8 mouse cellular contexts compared by ENCODE assay signal in genomic region chr2:138265356-138266005, GRCm38 (mm10). TPM values are rescaled to one million over a fixed set of nuclear protein-coding genes. Genes with fewer than 3 reads are reported as not detected.
DNase-seq lines count a peak whose midpoint lies in the region; ATAC-seq and TF ChIP-seq lines count a peak whose summit lies in the region.

No protein-coding gene starts in this region.

- DNase-seq in hindbrain, embryonic 10.5 days (ENCODE audit: low spot score): no peak
- no peak for DNase-seq in hindbrain, embryonic 14.5 days (ENCODE audit: low spot score)
- DNase-seq in adrenal gland, postnatal 14 days: peak; percentile 68
- peak; percentile 87 for DNase-seq in lung, embryonic 14.5 days
- DNase-seq in left cerebral cortex, adult 11 months (ENCODE audit: low spot score): no peak
- DNase-seq in left cerebral cortex, adult 18-20 months (ENCODE audit: low spot score in 2 of 2): no peak

- no peak for TF ChIP-seq CTCF in lung, embryonic 14.5 days (IDR thresholded peaks at IDR 0.05; ENCODE audit: low read depth)

- H3K27me3 ChIP-seq in hindbrain, embryonic 10.5 days (ENCODE audit: insufficient read depth, poor library complexity, severe bottlenecking): no peaks in the 10 kb centered on the region
- no peaks in the 10 kb centered on the region for H3K27me3 ChIP-seq in hindbrain, embryonic 14.5 days (ENCODE audit: control insufficient read depth, insufficient read depth, low read length)
- no peaks in the 10 kb centered on the region for H3K27me3 ChIP-seq in heart, embryonic 14.5 days (ENCODE audit: control insufficient read depth, insufficient read depth, low read length)
- no peaks in the 10 kb centered on the region for H3K27me3 ChIP-seq in lung, embryonic 14.5 days (ENCODE audit: insufficient read depth, low read length)
- no peaks in the 10 kb centered on the region for H3K27me3 ChIP-seq in stomach, embryonic 15.5 days (replicated peaks)

- H3K4me2 ChIP-seq in hindbrain, embryonic 14.5 days (replicated peaks): no peak overlapping the region
- peak overlapping the region; percentile 42 for H3K4me2 ChIP-seq in heart, embryonic 14.5 days (ENCODE audit: low read length)
- H3K4me2 ChIP-seq in lung, embryonic 14.5 days: peak overlapping the region; percentile 45
- peak overlapping the region; percentile 29 for H3K4me2 ChIP-seq in stomach, embryonic 15.5 days

- H3K36me3 ChIP-seq in hindbrain, embryonic 10.5 days: no peaks in the 10 kb centered on the region
- no peaks in the 10 kb centered on the region for H3K36me3 ChIP-seq in hindbrain, embryonic 14.5 days (replicated peaks; ENCODE audit: control insufficient read depth, insufficient read depth)
- no peaks in the 10 kb centered on the region for H3K36me3 ChIP-seq in heart, embryonic 14.5 days (ENCODE audit: control insufficient read depth, insufficient read depth, low read length)
- no peaks in the 10 kb centered on the region for H3K36me3 ChIP-seq in lung, embryonic 14.5 days (ENCODE audit: insufficient read depth)
- no peaks in the 10 kb centered on the region for H3K36me3 ChIP-seq in stomach, embryonic 15.5 days

- peak overlapping the region; percentile 31; the same call in 1 of the 2 replicates for H3K27ac ChIP-seq in hindbrain, embryonic 10.5 days
- no peak overlapping the region for H3K27ac ChIP-seq in hindbrain, embryonic 14.5 days
- peak overlapping the region; percentile 7 to 59; a peak in 3 of 4 replicates for H3K27ac ChIP-seq in heart, embryonic 14.5 days (replicated peaks in 1 of 2; ENCODE audit: control insufficient read depth in 1 of 2, insufficient read depth in 1 of 2, low read depth in 2 of 2, low read length in 2 of 2)
- H3K27ac ChIP-seq in lung, embryonic 14.5 days (ENCODE audit: low read depth): peak overlapping the region; percentile 81
- peak overlapping the region; percentile 69 for H3K27ac ChIP-seq in stomach, embryonic 15.5 days

- no peak for ATAC-seq in hindbrain, embryonic 14.5 days (ENCODE audit: low FRiP score)
- no peak for ATAC-seq in heart, embryonic 14.5 days (ENCODE audit: insufficient number of reproducible peaks, insufficient read depth, low FRiP score, low read depth)
- ATAC-seq in lung, embryonic 14.5 days (ENCODE audit: insufficient read depth): peak; percentile 90
- no peak; the same call in 1 of the 2 replicates for ATAC-seq in stomach, embryonic 15.5 days (ENCODE audit: insufficient read depth, low FRiP score, low read depth)

- no peak overlapping the region for H3K9ac ChIP-seq in hindbrain, embryonic 14.5 days
- peak overlapping the region; percentile 41; the same call in 1 of the 2 replicates for H3K9ac ChIP-seq in heart, embryonic 14.5 days (ENCODE audit: low read length)
- H3K9ac ChIP-seq in lung, embryonic 14.5 days: no peak overlapping the region
- H3K9ac ChIP-seq in stomach, embryonic 15.5 days: no peak overlapping the region

- peaks cover 46% of the 10 kb centered on the region for H3K4me1 ChIP-seq in hindbrain, embryonic 10.5 days (replicated peaks)
- H3K4me1 ChIP-seq in hindbrain, embryonic 14.5 days (replicated peaks; ENCODE audit: control insufficient read depth, insufficient read depth, low read length): peaks cover 37% of the 10 kb centered on the region
- peaks cover 19 to 61% of the 10 kb centered on the region in 2 experiments for H3K4me1 ChIP-seq in heart, embryonic 14.5 days (ENCODE audit: control insufficient read depth in 2 of 2, insufficient read depth in 2 of 2, low read length in 2 of 2)
- H3K4me1 ChIP-seq in lung, embryonic 14.5 days (ENCODE audit: insufficient read depth): peaks cover 52% of the 10 kb centered on the region
- H3K4me1 ChIP-seq in stomach, embryonic 15.5 days: peaks cover 44% of the 10 kb centered on the region

- H3K4me3 ChIP-seq in hindbrain, embryonic 10.5 days: no peak overlapping the region
- H3K4me3 ChIP-seq in hindbrain, embryonic 14.5 days (replicated peaks; ENCODE audit: low read length): no peak overlapping the region
- H3K4me3 ChIP-seq in heart, embryonic 14.5 days (ENCODE audit: control insufficient read depth in 1 of 2, insufficient read depth in 1 of 2, low read depth in 1 of 2, low read length in 2 of 2): no peak overlapping the region
- no peak overlapping the region for H3K4me3 ChIP-seq in lung, embryonic 14.5 days (ENCODE audit: low read depth, low read length)
- H3K4me3 ChIP-seq in stomach, embryonic 15.5 days (replicated peaks): no peak overlapping the region

- 22% methylated on average over 13 of the region's 13 CpGs for WGBS in hindbrain, embryonic 10.5 days
- WGBS in hindbrain, embryonic 14.5 days: 26% methylated on average over 13 of the region's 13 CpGs
- WGBS in heart, embryonic 14.5 days: 21% methylated on average over 13 of the region's 13 CpGs
- WGBS in lung, embryonic 14.5 days: 10% methylated on average over 13 of the region's 13 CpGs
- 20% methylated on average over 13 of the region's 13 CpGs for WGBS in stomach, embryonic 15.5 days

- H3K9me3 ChIP-seq in hindbrain, embryonic 10.5 days: no peaks in the 10 kb centered on the region
- H3K9me3 ChIP-seq in hindbrain, embryonic 14.5 days (ENCODE audit: control insufficient read depth, low read length): no peaks in the 10 kb centered on the region
- no peaks in the 10 kb centered on the region for H3K9me3 ChIP-seq in heart, embryonic 14.5 days (ENCODE audit: control insufficient read depth, low read length)
- no peaks in the 10 kb centered on the region for H3K9me3 ChIP-seq in lung, embryonic 14.5 days (ENCODE audit: low read depth, low read length)
- H3K9me3 ChIP-seq in stomach, embryonic 15.5 days: no peaks in the 10 kb centered on the region

RNA-seq across cellular contexts. Expression of gene Btbd3, which starts 9.1 kb away (rescaled TPM):
- 13.8 and 18.3 TPM in 2 replicates for polyA plus RNA-seq in hindbrain, embryonic 10.5 days (2016; fragmentation: Nextera tagmentation; extraction: Ambion mirVana)
- 32.1 and 40.3 TPM in 2 replicates for polyA plus RNA-seq in hindbrain, embryonic 14.5 days (2014; fragmentation: Nextera tagmentation; extraction: Ambion mirVana)
- total RNA-seq in adrenal gland, postnatal 14 days (2021): 28.1 and 32.5 TPM in 2 replicates
- polyA plus RNA-seq in heart, embryonic 14.5 days (2014; fragmentation: Nextera tagmentation; extraction: Ambion mirVana): 13.3 and 14.2 TPM in 2 replicates
- polyA plus RNA-seq in lung, embryonic 14.5 days (2014; fragmentation: Nextera tagmentation; extraction: Ambion mirVana): 47.6 and 47.7 TPM in 2 replicates
- 19.6 and 21.3 TPM in 2 replicates for polyA plus RNA-seq in stomach, embryonic 15.5 days (2015; fragmentation: Nextera tagmentation; extraction: Ambion mirVana)
- 100 to 1,000 TPM; 145 to 160 TPM for total RNA-seq in left cerebral cortex, adult 18-20 months (2021)

Comparison
In these comparisons a context has a peak if more than half of its experiments do, and no peak if none do; other contexts are left out.
1. DNase-seq: peak in adrenal gland, postnatal 14 days (single experiment) and lung, embryonic 14.5 days (single experiment); none in hindbrain, embryonic 10.5 days (single experiment), hindbrain, embryonic 14.5 days (single experiment), left cerebral cortex, adult 11 months (single experiment) and left cerebral cortex, adult 18-20 months (0 of 2).